Mouse (Mus musculus) embryonic fibroblast, embryonic 13.5 days (primary cell): ENCODE data around the gene Rbms1. TPM values are rescaled to one million over a fixed set of nuclear protein-coding genes. Genes with fewer than 3 reads are reported as not detected.
A peak's percentile ranks its signal among the peaks of the same experiment; 100 is the strongest.

Source experiments
- H3K27ac ChIP-seq: 2 replicates; pipeline ENCODE4 v1.5.1; 2012; ENCODE audit warnings: low read length, control low read depth, inconsistent platforms; ENCODE audit not compliant: insufficient read depth
- H3K4me1 ChIP-seq: 2 replicates; pipeline ENCODE4 v1.6.1; 2011; ENCODE audit warnings: low read length; ENCODE audit not compliant: control insufficient read depth, insufficient read depth
- H3K4me3 ChIP-seq: 2 replicates; pipeline ENCODE4 v1.5.1; 2011; ENCODE audit warnings: mild to moderate bottlenecking, control low read depth, low read length; ENCODE audit not compliant: insufficient read depth
- CTCF ChIP-seq: IDR thresholded peaks from 2 replicates; pipeline ENCODE4 v1.5.1; 2011; ENCODE audit warnings: mild to moderate bottlenecking, control low read depth, low read length, moderate library complexity, borderline replicate concordance; ENCODE audit not compliant: insufficient read depth
- POLR2A ChIP-seq: IDR thresholded peaks from 2 replicates; pipeline ENCODE4 v1.6.1; 2011; ENCODE audit warnings: low read depth, mild to moderate bottlenecking, control low read depth, low read length, moderate library complexity
- polyA plus RNA-seq: library from polyadenylated mRNA; stranded (reverse); fragments of >200 nt; gene quantifications from 2 replicates; pipeline ENCODE4 v1.2.4, GENCODE M21; 2011; ENCODE audit warnings: low read depth; ENCODE audit not compliant: missing spikeins, insufficient read length

Rbms1 gene
- polyA plus RNA-seq, 1 experiment: 222 TPM

DNA sequence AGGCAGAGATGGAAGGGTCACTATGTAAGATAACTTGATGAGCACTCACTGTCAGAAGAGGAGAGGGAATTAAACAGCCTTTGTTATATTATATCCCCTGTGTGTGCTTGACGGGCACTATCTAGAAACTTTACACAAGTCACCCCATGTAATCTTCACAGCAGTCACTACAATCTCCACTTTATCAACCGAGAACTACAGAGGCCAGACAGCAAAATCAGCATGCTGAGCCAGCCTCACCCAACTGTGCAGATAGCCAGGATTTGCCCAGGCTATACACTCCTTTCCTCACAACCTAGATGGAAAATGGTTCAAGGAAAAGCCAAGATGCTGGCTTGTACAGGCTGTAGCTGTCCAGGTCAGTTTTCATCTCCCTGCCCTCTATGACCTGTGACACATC, 146.7 kb downstream of the Rbms1 start:
- Histone ChIP-seq H3K27ac (no peak overlapping the region), H3K4me3 (no peak overlapping the region)
- TF ChIP-seq POLR2A: no peak
- no peak for TF ChIP-seq CTCF

DNA sequence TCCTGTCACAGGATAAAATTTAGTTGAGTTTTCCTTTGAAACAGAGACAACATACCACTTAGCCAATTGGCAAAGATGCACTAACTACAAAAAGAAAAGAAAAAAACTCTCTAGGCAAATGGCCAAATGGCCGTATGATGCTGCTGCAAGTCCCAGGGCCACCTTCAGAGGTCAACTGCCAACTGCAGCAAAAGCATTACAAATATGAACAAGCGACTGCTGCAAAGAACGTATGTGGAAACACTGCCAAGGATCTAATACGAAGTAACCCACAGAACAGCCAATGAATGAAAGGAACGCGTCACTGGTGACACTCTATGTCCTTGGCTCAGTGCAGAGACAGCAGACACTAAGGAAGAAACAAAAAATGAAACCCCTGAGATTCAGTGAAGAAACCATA, 148.2 kb downstream of the Rbms1 start:
- H3K27ac ChIP-seq: no peak overlapping the region

More for the DNA sequence above, 146.7 kb downstream of the Rbms1 start:
- H3K4me1 ChIP-seq: peaks cover 17% of the 10 kb centered on the region

DNA sequence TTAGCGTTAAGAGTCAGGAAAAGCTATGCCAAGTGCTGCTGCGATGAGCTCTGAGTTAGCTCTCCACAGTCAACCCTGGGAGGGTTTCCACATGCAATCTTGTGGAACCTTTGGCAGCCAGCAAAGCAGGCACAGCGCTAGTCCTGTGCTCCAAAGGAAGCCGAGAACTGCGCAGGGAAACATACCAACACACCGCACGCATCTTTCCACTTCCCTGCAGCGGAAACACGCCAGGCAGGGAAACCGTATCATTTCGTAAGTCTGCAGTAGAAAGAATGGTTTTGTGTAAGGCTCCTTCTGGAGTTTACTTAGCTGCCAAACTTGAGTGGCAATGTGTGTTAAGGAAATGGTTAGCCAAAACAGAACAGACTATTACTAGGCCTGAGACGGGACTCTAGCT, 150.0 kb downstream of the Rbms1 start:
- Histone ChIP-seq H3K4me3 (no peak overlapping the region), H3K4me1 (peaks cover 26% of the 10 kb centered on the region), H3K27ac (peak overlapping the region; percentile 69)
- TF ChIP-seq CTCF (no peak), POLR2A (no peak)

More for the DNA sequence above, 148.2 kb downstream of the Rbms1 start:
- TF ChIP-seq POLR2A: no peak
- TF ChIP-seq CTCF: no peak
- Histone ChIP-seq H3K4me1 (peaks cover 17% of the 10 kb centered on the region), H3K4me3 (no peak overlapping the region)

DNA sequence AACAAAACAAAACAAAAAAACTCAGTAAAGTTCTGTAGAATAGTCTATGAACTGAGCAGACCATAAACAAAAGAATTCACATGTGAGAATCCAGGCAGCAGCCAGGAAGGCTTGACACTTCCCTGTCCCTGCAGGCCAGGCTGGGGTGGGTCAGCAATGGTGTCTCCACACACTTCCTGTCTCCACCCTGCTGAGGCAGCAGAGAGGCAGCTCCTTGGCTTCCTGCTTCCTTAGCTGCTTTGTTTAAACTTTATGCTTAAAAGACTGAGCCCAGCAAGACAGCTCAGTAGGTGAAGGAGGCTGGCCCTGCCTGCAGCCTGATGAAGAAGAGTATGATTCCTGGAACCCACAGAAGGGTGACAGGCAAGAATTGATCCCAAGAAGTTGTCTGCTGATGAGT, 152.4 kb downstream of the Rbms1 start:
- peak overlapping the region; percentile 87 for H3K27ac ChIP-seq
- H3K4me3 ChIP-seq: no peak overlapping the region
- peaks cover 29% of the 10 kb centered on the region for H3K4me1 ChIP-seq
- no peak for TF ChIP-seq POLR2A
- no peak for TF ChIP-seq CTCF

DNA sequence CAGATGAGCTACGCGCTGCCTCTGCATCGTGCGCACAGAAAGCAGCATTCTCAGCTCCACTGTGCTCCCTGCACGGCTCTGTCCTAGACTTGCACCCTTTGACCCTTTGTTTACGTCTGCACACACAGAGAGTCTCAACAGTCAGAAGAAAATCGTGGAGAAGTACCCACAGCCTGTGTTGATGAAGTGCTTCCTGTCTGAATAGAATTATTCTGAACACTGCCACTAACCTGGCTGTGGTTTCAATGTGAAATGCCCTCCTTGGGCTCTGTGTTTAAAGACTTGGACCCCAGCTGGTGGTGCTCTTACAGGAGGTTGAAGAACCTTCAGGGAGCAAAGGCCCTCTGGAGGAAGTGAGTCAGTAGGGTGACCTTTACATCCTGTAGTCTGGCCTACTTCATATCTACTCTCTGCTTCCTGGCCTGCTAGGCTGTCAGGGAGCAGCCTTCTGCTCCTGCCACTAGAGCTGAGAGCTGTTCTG, 153.5 kb downstream of the Rbms1 start:
- Histone ChIP-seq H3K27ac (peak overlapping the region; percentile 87), H3K4me1 (peaks cover 31% of the 10 kb centered on the region), H3K4me3 (no peak overlapping the region)
- TF ChIP-seq CTCF (no peak), POLR2A (no peak)

DNA sequence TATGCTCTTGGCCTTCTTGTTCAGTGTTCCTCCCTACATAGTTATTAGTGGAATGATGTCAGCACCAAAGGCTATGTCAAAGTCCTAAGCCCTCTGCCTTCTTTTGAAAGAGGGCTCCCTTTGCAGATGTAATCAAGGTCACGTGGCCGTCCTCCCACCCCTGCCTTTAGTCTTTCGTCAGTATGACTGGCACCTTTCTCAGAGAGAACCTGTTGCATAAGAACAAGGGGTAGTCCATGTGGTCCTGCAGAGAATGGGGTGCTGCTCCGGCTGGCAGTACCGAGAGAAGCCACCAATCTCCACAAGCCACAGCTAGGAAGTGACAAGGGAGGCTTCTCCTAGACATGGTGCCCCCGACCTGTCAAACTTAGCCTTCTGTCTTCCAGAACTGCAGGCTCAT, 154.2 kb downstream of the Rbms1 start:
- H3K4me1 ChIP-seq: peaks cover 34% of the 10 kb centered on the region
- H3K27ac ChIP-seq: peak overlapping the region; percentile 87
- TF ChIP-seq POLR2A (no peak), CTCF (no peak)
- no peak overlapping the region for H3K4me3 ChIP-seq

DNA sequence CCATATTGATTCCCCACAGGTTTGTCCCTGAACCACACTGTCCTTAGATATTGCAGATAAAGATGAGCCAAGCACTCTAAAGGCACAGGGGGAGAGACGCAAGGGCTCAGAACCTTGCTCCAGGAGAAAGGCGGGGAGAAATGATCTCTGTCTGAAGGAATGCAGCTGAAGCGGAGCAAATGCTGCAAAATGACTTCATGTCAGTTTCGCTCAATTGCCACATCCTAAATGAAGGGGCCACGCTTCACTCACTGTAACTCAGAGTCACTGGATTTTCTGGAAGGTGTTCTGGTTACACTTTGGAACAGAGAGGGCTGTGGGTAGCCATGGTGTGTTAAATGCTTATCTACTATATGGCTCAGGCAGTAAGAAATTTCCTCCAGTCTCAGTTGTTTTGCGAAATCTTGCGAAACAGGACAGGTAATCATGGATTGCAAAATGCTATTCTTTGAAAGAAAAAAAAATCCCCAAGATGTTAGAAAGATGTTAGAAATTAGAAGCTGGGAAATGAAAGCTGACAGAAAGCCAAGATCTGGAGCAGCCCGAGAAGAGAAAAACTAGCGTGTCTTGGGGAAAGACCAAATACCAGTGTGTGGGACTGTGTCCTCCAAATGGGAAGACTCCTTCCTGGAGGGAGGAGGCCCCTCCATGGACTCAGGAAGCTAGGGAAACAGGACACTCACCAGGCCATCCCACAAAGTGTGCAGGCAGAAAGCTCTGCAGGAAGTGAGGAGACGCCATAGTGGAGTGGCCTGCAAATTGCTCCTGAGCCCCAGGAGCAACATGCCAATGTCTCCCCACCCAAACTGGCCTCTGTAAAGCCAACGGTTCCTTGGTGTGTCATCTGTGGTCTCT, 155.4 kb downstream of the Rbms1 start:
- H3K4me1 ChIP-seq: peaks cover 37% of the 10 kb centered on the region
- TF ChIP-seq CTCF (no peak), POLR2A (peak; percentile 19; the same call in 1 of the 2 replicates)
- H3K4me3 ChIP-seq: no peak overlapping the region
- peak overlapping the region; percentile 87 for H3K27ac ChIP-seq

DNA sequence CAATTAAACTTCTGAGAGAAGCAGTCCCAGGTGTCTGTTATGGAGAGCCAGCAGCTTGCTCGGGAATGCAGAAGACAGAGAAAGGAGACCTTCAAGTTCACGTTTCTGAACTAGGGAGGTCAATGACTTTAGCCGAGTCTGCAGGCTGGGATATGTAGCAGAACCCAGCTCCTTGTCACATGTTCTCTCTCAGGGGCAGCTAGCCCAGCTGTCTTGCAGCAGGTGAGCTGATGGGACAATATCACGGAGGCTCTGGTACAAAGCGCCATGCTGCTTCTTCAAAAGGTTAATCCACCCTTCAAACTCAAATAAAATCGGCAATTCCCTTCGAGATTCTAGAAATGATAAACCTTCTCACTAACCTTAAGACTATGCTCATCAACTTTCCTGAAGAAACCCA, 158.2 kb downstream of the Rbms1 start:
- peaks cover 32% of the 10 kb centered on the region for H3K4me1 ChIP-seq
- no peak overlapping the region for H3K27ac ChIP-seq
- H3K4me3 ChIP-seq: no peak overlapping the region

DNA sequence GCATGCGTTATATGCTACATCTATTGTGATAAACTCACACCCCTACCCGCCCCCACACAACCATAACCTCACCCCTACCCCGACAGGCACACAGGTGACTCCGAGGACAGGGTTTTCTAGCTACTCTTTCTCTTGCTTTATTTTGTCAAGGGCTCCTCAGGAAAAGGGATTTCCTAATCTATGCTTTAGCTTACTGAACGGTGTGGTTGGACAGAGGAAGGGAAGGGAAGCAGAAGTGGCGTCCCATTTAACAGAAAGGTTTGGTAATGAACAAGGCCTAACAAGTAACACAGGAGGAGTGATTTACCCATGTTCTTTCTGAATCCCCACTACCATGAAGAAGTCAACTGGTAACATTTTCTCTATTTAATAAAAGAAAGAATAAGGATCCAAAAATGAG, 159.6 kb downstream of the Rbms1 start:
- Histone ChIP-seq H3K27ac (no peak overlapping the region), H3K4me1 (peaks cover 21% of the 10 kb centered on the region), H3K4me3 (no peak overlapping the region)
- TF ChIP-seq POLR2A (no peak), CTCF (no peak)

More for the DNA sequence above, 158.2 kb downstream of the Rbms1 start:
- TF ChIP-seq POLR2A (no peak), CTCF (no peak)

DNA sequence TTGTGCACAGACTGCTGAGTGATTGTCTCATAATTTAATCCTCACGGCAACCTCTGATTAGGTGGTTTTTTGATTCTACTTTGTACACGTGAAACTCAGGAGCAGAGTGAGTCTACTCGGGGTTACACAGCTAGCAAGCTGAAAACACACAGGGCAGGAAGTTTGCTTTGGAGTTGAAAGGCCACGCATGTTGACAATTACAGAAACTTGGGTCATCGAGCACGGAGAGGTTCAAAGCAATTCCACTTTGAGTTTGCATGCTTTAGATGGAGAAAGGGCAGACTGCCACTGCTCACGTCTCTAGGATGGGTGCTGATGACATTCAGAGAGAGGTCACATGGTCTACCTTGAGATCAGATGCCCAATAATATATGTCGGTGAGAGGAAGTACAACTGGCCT, 160.2 kb downstream of the Rbms1 start:
- Histone ChIP-seq H3K4me1 (peaks cover 16% of the 10 kb centered on the region), H3K27ac (no peak overlapping the region), H3K4me3 (no peak overlapping the region)
- TF ChIP-seq POLR2A: no peak
- TF ChIP-seq CTCF: no peak
